Mouse (Mus musculus): ENCODE results near the gene Tpst1. TPM values are rescaled to one million over a fixed set of nuclear protein-coding genes. Genes with fewer than 3 reads are reported as not detected.

Gene Tpst1
- polyA plus RNA-seq, 1 experiment from 2014 or later, result 58.1 TPM

GRCm38 (mm10) chr5:130165213-130165612 lies 92.1 kb downstream of the Tpst1 start:
- Histone ChIP-seq H3K27me3 (ENCODE audit: control insufficient read depth, insufficient read depth, low read depth, low read length) (no peaks in the 10 kb centered on the region), H3K9me3 (ENCODE audit: control insufficient read depth, low read length) (no peaks in the 10 kb centered on the region), H3K4me2 (ENCODE audit: low read depth, low read length) (no peak overlapping the region), H3K27ac (ENCODE audit: low read length) (no peak overlapping the region), H3K36me3 (ENCODE audit: control insufficient read depth, insufficient read depth, low read length) (no peaks in the 10 kb centered on the region), H3K4me1 (replicated peaks; ENCODE audit: control insufficient read depth, insufficient read depth, low read length) (no peaks in the 10 kb centered on the region), H3K4me3 (ENCODE audit: low read length) (no peak overlapping the region), H3K9ac (ENCODE audit: low read length) (no peak overlapping the region; the same call in 1 of the 2 replicates)
- WGBS, result 62% methylated on average over 4 of the region's 4 CpGs
- no peak for ATAC-seq (ENCODE audit: low read depth)

- Histone ChIP-seq H3K4me3 (ENCODE audit: low read length) (no peak overlapping the region), H3K9ac (ENCODE audit: low read length) (no peak overlapping the region), H3K27ac (ENCODE audit: low read length) (no peak overlapping the region), H3K36me3 (ENCODE audit: control insufficient read depth, insufficient read depth, low read length) (no peaks in the 10 kb centered on the region), H3K4me2 (ENCODE audit: low read depth, low read length) (no peak overlapping the region), H3K4me1 (replicated peaks; ENCODE audit: control insufficient read depth, insufficient read depth, low read length) (peaks cover 16% of the 10 kb centered on the region), H3K9me3 (ENCODE audit: control insufficient read depth, low read length) (no peaks in the 10 kb centered on the region), H3K27me3 (ENCODE audit: control insufficient read depth, insufficient read depth, low read depth, low read length) (no peaks in the 10 kb centered on the region)
- ATAC-seq (ENCODE audit: low read depth), result no peak
- WGBS, result 19% methylated on average over 6 of the region's 6 CpGs
Observed at GRCm38 (mm10) chr5:130169109-130169508, 96.0 kb downstream of the Tpst1 start.

GRCm38 (mm10) chr5:130170666-130171422 lies 97.7 kb downstream of the Tpst1 start:
- Histone ChIP-seq H3K4me3 (ENCODE audit: low read length) (peak overlapping the region; percentile 93), H3K4me1 (replicated peaks; ENCODE audit: control insufficient read depth, insufficient read depth, low read length) (peaks cover 16% of the 10 kb centered on the region), H3K36me3 (ENCODE audit: control insufficient read depth, insufficient read depth, low read length) (no peaks in the 10 kb centered on the region), H3K27ac (ENCODE audit: low read length) (peak overlapping the region; percentile 94), H3K9me3 (ENCODE audit: control insufficient read depth, low read length) (no peaks in the 10 kb centered on the region), H3K9ac (ENCODE audit: low read length) (peak overlapping the region; percentile 78), H3K27me3 (ENCODE audit: control insufficient read depth, insufficient read depth, low read depth, low read length) (no peaks in the 10 kb centered on the region), H3K4me2 (ENCODE audit: low read depth, low read length) (peak overlapping the region; percentile 72)
- ATAC-seq (ENCODE audit: low read depth), result peak; percentile 12
- WGBS, result 9% methylated on average over 6 of the region's 6 CpGs

- no peaks in the 10 kb centered on the region for H3K9me3 ChIP-seq (ENCODE audit: control insufficient read depth, low read length)
- peak within 1 kb of the TSS; percentile 78 for H3K9ac ChIP-seq (ENCODE audit: low read length)
- peak within 1 kb of the TSS; percentile 93 for H3K4me3 ChIP-seq (ENCODE audit: low read length)
- peaks cover 16% of the 10 kb centered on the region for H3K4me1 ChIP-seq (replicated peaks; ENCODE audit: control insufficient read depth, insufficient read depth, low read length)
- H3K36me3 ChIP-seq (ENCODE audit: control insufficient read depth, insufficient read depth, low read length), result no peaks in the 10 kb centered on the region
- peak within 1 kb of the TSS; percentile 94 for H3K27ac ChIP-seq (ENCODE audit: low read length)
- 0% methylated on average over 36 of the region's 62 CpGs for WGBS
- peak within 1 kb of the TSS; percentile 73 for H3K4me2 ChIP-seq (ENCODE audit: low read depth, low read length)
- no peaks in the 10 kb centered on the region for H3K27me3 ChIP-seq (ENCODE audit: control insufficient read depth, insufficient read depth, low read depth, low read length)
- ATAC-seq (ENCODE audit: low read depth), result peak; percentile 96
Observed at GRCm38 (mm10) chr5:130171423-130171954, 98.4 kb downstream of the Tpst1 start, which contains the start of gene Rabgef1. Gene Rabgef1 (plus strand): TSS chr5:130171798.

- Histone ChIP-seq H3K36me3 (ENCODE audit: control insufficient read depth, insufficient read depth, low read length) (no peaks in the 10 kb centered on the region), H3K27ac (ENCODE audit: low read length) (peak overlapping the region; percentile 73), H3K4me3 (ENCODE audit: low read length) (peak overlapping the region; percentile 93), H3K27me3 (ENCODE audit: control insufficient read depth, insufficient read depth, low read depth, low read length) (no peaks in the 10 kb centered on the region), H3K4me1 (replicated peaks; ENCODE audit: control insufficient read depth, insufficient read depth, low read length) (peaks cover 16% of the 10 kb centered on the region), H3K9ac (ENCODE audit: low read length) (peak overlapping the region; percentile 78), H3K4me2 (ENCODE audit: low read depth, low read length) (peak overlapping the region; percentile 73), H3K9me3 (ENCODE audit: control insufficient read depth, low read length) (no peaks in the 10 kb centered on the region)
- WGBS, result under 1% methylated on average over 34 of the region's 46 CpGs
- peak; percentile 80 for ATAC-seq (ENCODE audit: low read depth)
Observed at GRCm38 (mm10) chr5:130171956-130172601, 99.0 kb downstream of the Tpst1 start.

- peak overlapping the region; percentile 78 for H3K9ac ChIP-seq (ENCODE audit: low read length)
- no peaks in the 10 kb centered on the region for H3K27me3 ChIP-seq (ENCODE audit: control insufficient read depth, insufficient read depth, low read depth, low read length)
- no peaks in the 10 kb centered on the region for H3K36me3 ChIP-seq (ENCODE audit: control insufficient read depth, insufficient read depth, low read length)
- 79% methylated on average over 4 of the region's 4 CpGs for WGBS
- ATAC-seq (ENCODE audit: low read depth), result no peak
- H3K4me2 ChIP-seq (ENCODE audit: low read depth, low read length), result peak overlapping the region; percentile 73
- H3K4me1 ChIP-seq (replicated peaks; ENCODE audit: control insufficient read depth, insufficient read depth, low read length), result peaks cover 19% of the 10 kb centered on the region
- peak overlapping the region; percentile 93 for H3K4me3 ChIP-seq (ENCODE audit: low read length)
- no peaks in the 10 kb centered on the region for H3K9me3 ChIP-seq (ENCODE audit: control insufficient read depth, low read length)
- H3K27ac ChIP-seq (ENCODE audit: low read length), result no peak overlapping the region
Observed at GRCm38 (mm10) chr5:130173012-130173411, 99.9 kb downstream of the Tpst1 start.

- 46% methylated on average over 4 of the region's 4 CpGs for WGBS
- Histone ChIP-seq H3K4me3 (ENCODE audit: low read length) (no peak overlapping the region), H3K27ac (ENCODE audit: low read length) (peak overlapping the region; percentile 46; the same call in 1 of the 2 replicates), H3K4me1 (replicated peaks; ENCODE audit: control insufficient read depth, insufficient read depth, low read length) (peaks cover 31% of the 10 kb centered on the region), H3K9me3 (ENCODE audit: control insufficient read depth, low read length) (no peaks in the 10 kb centered on the region), H3K36me3 (ENCODE audit: control insufficient read depth, insufficient read depth, low read length) (no peaks in the 10 kb centered on the region), H3K27me3 (ENCODE audit: control insufficient read depth, insufficient read depth, low read depth, low read length) (no peaks in the 10 kb centered on the region), H3K4me2 (ENCODE audit: low read depth, low read length) (0 out of 2 replicates have a peak overlapping the region, but pooled peaks have one; percentile 8), H3K9ac (ENCODE audit: low read length) (0 out of 2 replicates have a peak overlapping the region, but pooled peaks have one; percentile 32)
- ATAC-seq (ENCODE audit: low read depth), result peak; percentile 76
Observed at GRCm38 (mm10) chr5:130177871-130178270, 104.7 kb downstream of the Tpst1 start.

GRCm38 (mm10) chr5:130180362-130180761 lies 107.2 kb downstream of the Tpst1 start:
- H3K27ac ChIP-seq (ENCODE audit: low read length), result no peak overlapping the region
- no peak overlapping the region for H3K4me3 ChIP-seq (ENCODE audit: low read length)
- H3K9me3 ChIP-seq (ENCODE audit: control insufficient read depth, low read length), result no peaks in the 10 kb centered on the region
- WGBS, result 75% methylated on average over 7 of the region's 7 CpGs
- H3K27me3 ChIP-seq (ENCODE audit: control insufficient read depth, insufficient read depth, low read depth, low read length), result no peaks in the 10 kb centered on the region
- H3K4me2 ChIP-seq (ENCODE audit: low read depth, low read length), result no peak overlapping the region
- no peak overlapping the region for H3K9ac ChIP-seq (ENCODE audit: low read length)
- no peak for ATAC-seq (ENCODE audit: low read depth)
- H3K36me3 ChIP-seq (ENCODE audit: control insufficient read depth, insufficient read depth, low read length), result no peaks in the 10 kb centered on the region
- H3K4me1 ChIP-seq (replicated peaks; ENCODE audit: control insufficient read depth, insufficient read depth, low read length), result peaks cover 28% of the 10 kb centered on the region
